Mouse (Mus musculus) MEL (cell line): Measurements from ENCODE around the gene Ccl25. TPM values are rescaled to one million over a fixed set of nuclear protein-coding genes. Genes with fewer than 3 reads are reported as not detected.

Experiments
- DNase-seq: peaks from one replicate; pipeline ENCODE4 v3.0.0; 2011; ENCODE audit warnings: low read depth, low spot score
- H3K27ac ChIP-seq: 2 replicates; pipeline ENCODE4 v1.5.1; 2012; ENCODE audit warnings: low read depth, mild to moderate bottlenecking, control low read depth, low read length, moderate library complexity; ENCODE audit not compliant: control insufficient read depth
- H3K27me3 ChIP-seq, 2 experiments: fragments of 150-350 bp in 1 of 2; sonication (generic) in 1 of 2; 2 replicates each; pipeline ENCODE4 v1.6.1; 2012; ENCODE audit warnings: low read length in 2 of 2, mild to moderate bottlenecking in 2 of 2, improper control_type of control experiment in 1 of 2, moderate library complexity in 1 of 2; ENCODE audit not compliant: insufficient read depth in 2 of 2, control insufficient read depth in 1 of 2
- H3K36me3 ChIP-seq, 2 experiments: 2 replicates each; pipeline ENCODE4 v1.6.1; 2012 to 2014; ENCODE audit warnings: low read length in 2 of 2, improper control_type of control experiment in 1 of 2, inconsistent platforms in 1 of 2, mild to moderate bottlenecking in 1 of 2; ENCODE audit not compliant: insufficient read depth in 2 of 2, control insufficient read depth in 1 of 2
- H3K4me1 ChIP-seq, 2 experiments: fragments of 150-350 bp in 1 of 2; sonication (generic) in 1 of 2; 2 replicates each; pipeline ENCODE4 v1.6.1; 2012; ENCODE audit warnings: low read length in 2 of 2, improper control_type of control experiment in 1 of 2, mild to moderate bottlenecking in 1 of 2; ENCODE audit not compliant: insufficient read depth in 2 of 2, control insufficient read depth in 1 of 2
- H3K4me3 ChIP-seq, 2 experiments: fragments of 150-350 bp in 1 of 2; sonication (generic) in 1 of 2; 2 replicates each; pipeline ENCODE4 v1.5.1; 2012; ENCODE audit warnings: low read depth in 2 of 2, low read length in 2 of 2, mild to moderate bottlenecking in 2 of 2, moderate library complexity in 2 of 2, control low read depth in 1 of 2, improper control_type of control experiment in 1 of 2; ENCODE audit not compliant: control insufficient read depth in 1 of 2, insufficient read depth in 1 of 2
- H3K79me2 ChIP-seq: 2 replicates; pipeline ENCODE4 v1.6.1; 2012; ENCODE audit warnings: mild to moderate bottlenecking, low read length, moderate library complexity; ENCODE audit not compliant: control insufficient read depth, poor library complexity, insufficient read depth
- H3K9ac ChIP-seq: 2 replicates; pipeline ENCODE4 v1.6.1; 2012; ENCODE audit warnings: low read depth, mild to moderate bottlenecking, control low read depth, low read length, moderate library complexity; ENCODE audit not compliant: control insufficient read depth, poor library complexity, severe bottlenecking
- H3K9me3 ChIP-seq: fragments of 150-350 bp; sonication (generic); replicated peaks from 2 replicates; pipeline ENCODE4 v1.6.1; 2012; ENCODE audit warnings: mild to moderate bottlenecking, low read length, improper control_type of control experiment, moderate library complexity; ENCODE audit not compliant: insufficient read depth
- BHLHE40 ChIP-seq: IDR thresholded peaks from 2 replicates; pipeline ENCODE4 v1.6.1; 2012; ENCODE audit warnings: low read depth, mild to moderate bottlenecking, inconsistent platforms, low read length, improper control_type of control experiment, borderline replicate concordance
- E2F4 ChIP-seq: IDR thresholded peaks from 2 replicates; pipeline ENCODE4 v1.6.1; 2011; ENCODE audit warnings: low read depth, low read length, improper control_type of control experiment, borderline replicate concordance
- ELF1 ChIP-seq: IDR thresholded peaks from 2 replicates; pipeline ENCODE4 v1.6.1; 2014; ENCODE audit warnings: low read depth, mild to moderate bottlenecking, inconsistent platforms, low read length, improper control_type of control experiment, moderate library complexity
- GATA1 ChIP-seq: IDR thresholded peaks from 2 replicates; pipeline ENCODE4 v1.6.1; 2011; ENCODE audit warnings: low read depth, low read length, improper control_type of control experiment
- HCFC1 ChIP-seq: IDR thresholded peaks from 2 replicates; pipeline ENCODE4 v1.6.1; 2012; ENCODE audit warnings: low read depth, mild to moderate bottlenecking, inconsistent platforms, low read length, improper control_type of control experiment, moderate library complexity
- MAX ChIP-seq: IDR thresholded peaks from 2 replicates; pipeline ENCODE4 v1.6.1; 2011; ENCODE audit warnings: low read length, improper control_type of control experiment
- MEF2A ChIP-seq: IDR thresholded peaks from 2 replicates; pipeline ENCODE4 v1.6.1; 2014; ENCODE audit warnings: low read depth, mild to moderate bottlenecking, inconsistent platforms, low read length, improper control_type of control experiment; ENCODE audit not compliant: poor library complexity, insufficient replicate concordance, severe bottlenecking; ENCODE audit errors: extremely low read depth
- MXI1 ChIP-seq: IDR thresholded peaks from 2 replicates; pipeline ENCODE4 v1.6.1; 2011; ENCODE audit warnings: mild to moderate bottlenecking, low read depth, low read length, improper control_type of control experiment
- NELFE ChIP-seq: IDR thresholded peaks from 2 replicates; pipeline ENCODE4 v1.6.1; 2011; ENCODE audit warnings: low read depth, low read length, improper control_type of control experiment
- POLR2A ChIP-seq, 2 experiments: IDR thresholded peaks; 2 replicates each; pipeline ENCODE4 v1.6.1; 2011 to 2012; ENCODE audit warnings: low read length in 2 of 2, mild to moderate bottlenecking in 2 of 2, control low read depth in 1 of 2, improper control_type of control experiment in 1 of 2, low read depth in 1 of 2, moderate library complexity in 1 of 2; ENCODE audit not compliant: control insufficient read depth in 1 of 2, insufficient read depth in 1 of 2, poor library complexity in 1 of 2
- POLR2AphosphoS2 ChIP-seq: IDR thresholded peaks from 2 replicates; pipeline ENCODE4 v1.6.1; 2011; ENCODE audit warnings: low read length, improper control_type of control experiment
- POLR2AphosphoS5 ChIP-seq: IDR thresholded peaks from 2 replicates; pipeline ENCODE4 v1.6.1; 2012; ENCODE audit warnings: low read depth, borderline replicate concordance, mild to moderate bottlenecking, inconsistent platforms, low read length, moderate library complexity, mixed read lengths
- RAD21 ChIP-seq: IDR thresholded peaks from 2 replicates; pipeline ENCODE4 v1.6.1; 2011; ENCODE audit warnings: mild to moderate bottlenecking, low read depth, low read length, improper control_type of control experiment
- SIN3A ChIP-seq: IDR thresholded peaks from 2 replicates; pipeline ENCODE4 v1.6.1; 2012; ENCODE audit warnings: low read length, improper control_type of control experiment, inconsistent platforms
- SMC3 ChIP-seq: IDR thresholded peaks from 2 replicates; pipeline ENCODE4 v1.6.1; 2011; ENCODE audit warnings: low read depth, low read length, improper control_type of control experiment
- TBP ChIP-seq: IDR thresholded peaks from 2 replicates; pipeline ENCODE4 v1.8.0; 2011; ENCODE audit warnings: low read depth, low read length, improper control_type of control experiment
- TCF12 ChIP-seq: IDR thresholded peaks from 2 replicates; pipeline ENCODE4 v1.6.1; 2014; ENCODE audit warnings: low read depth, mild to moderate bottlenecking, inconsistent platforms, low read length, improper control_type of control experiment, moderate library complexity
- UBTF ChIP-seq: IDR thresholded peaks from 2 replicates; pipeline ENCODE4 v1.6.1; 2012; ENCODE audit warnings: low read depth, mild to moderate bottlenecking, inconsistent platforms, low read length, improper control_type of control experiment, moderate library complexity, borderline replicate concordance; ENCODE audit not compliant: insufficient read depth
- USF1 ChIP-seq: IDR thresholded peaks from 2 replicates; pipeline ENCODE4 v1.6.1; 2014; ENCODE audit warnings: low read depth, mild to moderate bottlenecking, inconsistent platforms, low read length, improper control_type of control experiment, moderate library complexity
- ZKSCAN1 ChIP-seq: IDR thresholded peaks from 2 replicates; pipeline ENCODE4 v1.6.1; 2012; ENCODE audit warnings: low read depth, mild to moderate bottlenecking, inconsistent platforms, low read length, improper control_type of control experiment, moderate library complexity
- polyA plus RNA-seq, 2 experiments: library from polyadenylated mRNA; stranded (reverse) in 1 of 2; unstranded in 1 of 2; fragments of >175 nt in 1 of 2; fragments of >200 nt in 1 of 2; gene quantifications; 2 replicates each; pipeline versions ENCODE4 v1.2.1 to v1.2.4; 2012; ENCODE audit warnings: low replicate concordance in 2 of 2, low read depth in 1 of 2; ENCODE audit not compliant: insufficient read length in 2 of 2, insufficient read depth in 1 of 2, missing spikeins in 1 of 2
- total RNA-seq: library from RNA; depleted of rRNA; stranded (reverse); fragments of 300-350 nt; gene quantifications from 2 replicates; pipeline ENCODE4 v1.2.3, GENCODE M21; 2012

Ccl25 gene
- total and polyA plus RNA-seq, 3 experiments = 32.2 to 33.8 TPM; not detected in 1

GRCm38 (mm10) chr8:4401442-4401841 is 76.4 kb downstream of the Ccl25 start:
- Histone ChIP-seq H3K36me3 (no peaks in the 10 kb centered on the region), H3K27me3 (no peaks in the 10 kb centered on the region), H3K79me2 (no peaks in the 10 kb centered on the region), H3K27ac (no peak overlapping the region), H3K4me3 (no peak overlapping the region), H3K9me3 (no peaks in the 10 kb centered on the region), H3K9ac (no peak overlapping the region), H3K4me1 (no peaks in the 10 kb centered on the region)
- no peak for DNase-seq
- TF ChIP-seq UBTF (no peak), MEF2A (no peak), USF1 (no peak), NELFE (no peak), GATA1 (no peak), BHLHE40 (no peak)

GRCm38 (mm10) chr8:4403960-4404879 is 79.2 kb downstream of the Ccl25 start:
- no peak for DNase-seq
- H3K4me3 ChIP-seq = no peak overlapping the region

GRCm38 (mm10) chr8:4404880-4405261 is 79.9 kb downstream of the Ccl25 start:
- Histone ChIP-seq H3K36me3 (no peaks in the 10 kb centered on the region), H3K9ac (no peak overlapping the region)
- DNase-seq = no peak

More at GRCm38 (mm10) chr8:4403960-4404879, 79.2 kb downstream of the Ccl25 start:
- H3K9me3 ChIP-seq = no peaks in the 10 kb centered on the region
- no peak overlapping the region for H3K27ac ChIP-seq
- no peaks in the 10 kb centered on the region for H3K4me1 ChIP-seq
- no peak overlapping the region for H3K9ac ChIP-seq
- no peaks in the 10 kb centered on the region for H3K36me3 ChIP-seq
- TF ChIP-seq TBP (no peak), RAD21 (no peak), ZKSCAN1 (no peak), POLR2AphosphoS5 (no peak), USF1 (no peak), MXI1 (no peak), ELF1 (no peak), MAX (no peak), TCF12 (no peak)
- TF ChIP-seq, all 39 proteins: peak for 0
- no peaks in the 10 kb centered on the region for H3K27me3 ChIP-seq
- no peaks in the 10 kb centered on the region for H3K79me2 ChIP-seq

More at GRCm38 (mm10) chr8:4404880-4405261, 79.9 kb downstream of the Ccl25 start:
- Histone ChIP-seq H3K4me3 (no peak overlapping the region), H3K27me3 (no peaks in the 10 kb centered on the region), H3K9me3 (no peaks in the 10 kb centered on the region), H3K79me2 (no peaks in the 10 kb centered on the region), H3K27ac (no peak overlapping the region), H3K4me1 (no peaks in the 10 kb centered on the region)
- TF ChIP-seq MXI1 (no peak), NELFE (no peak), SMC3 (no peak), SIN3A (no peak), E2F4 (no peak), HCFC1 (no peak), ZKSCAN1 (no peak), BHLHE40 (no peak), POLR2AphosphoS2 (no peak), POLR2A (IDR thresholded peaks at IDR 0.05; ENCODE audit: control insufficient read depth in 1 of 2, insufficient read depth in 1 of 2, low read depth in 1 of 2, low read length in 2 of 2, poor library complexity in 1 of 2) (no peak)
